Mouse (Mus musculus) limb, embryonic 14.5 days (tissue): Measurements from ENCODE around the gene Mphosph10. TPM values are rescaled to one million over a fixed set of nuclear protein-coding genes. Genes with fewer than 3 reads are reported as not detected.

ENCODE experiments used
- ATAC-seq: fragments of 200-750 bp; cut with Nextera tagmentation; 2 replicates; pipeline ENCODE4 v1.8.0; 2017; ENCODE audit warnings: low read depth, moderate number of reproducible peaks, moderate TSS enrichment; ENCODE audit not compliant: low FRiP score
- DNase-seq: peaks from one replicate; pipeline ENCODE4 v3.0.0-alpha.2; 2015; ENCODE audit warnings: low spot score
- H3K27ac ChIP-seq: fragments of 300-500 bp; sonication (generic); replicated peaks from 2 replicates; pipeline ENCODE4 v1.5.1; 2014; ENCODE audit warnings: low read depth, mild to moderate bottlenecking, low read length, moderate library complexity, mixed read lengths
- H3K27me3 ChIP-seq: fragments of 300-500 bp; sonication (generic); 2 replicates; pipeline ENCODE4 v1.6.1; 2014; ENCODE audit warnings: low read length, mixed read lengths; ENCODE audit not compliant: control insufficient read depth, insufficient read depth
- H3K36me3 ChIP-seq: fragments of 300-500 bp; sonication (generic); 2 replicates; pipeline ENCODE4 v1.6.1; 2014; ENCODE audit warnings: mild to moderate bottlenecking, low read length, moderate library complexity, mixed read lengths; ENCODE audit not compliant: control insufficient read depth, insufficient read depth
- H3K4me1 ChIP-seq: fragments of 300-500 bp; sonication (generic); 2 replicates; pipeline ENCODE4 v1.6.1; 2014; ENCODE audit warnings: antibody characterized with exemption, low read length, mixed read lengths; ENCODE audit not compliant: control insufficient read depth, insufficient read depth
- H3K4me2 ChIP-seq: fragments of 300-500 bp; sonication (generic); replicated peaks from 2 replicates; pipeline ENCODE4 v1.6.1; 2014; ENCODE audit warnings: low read depth, mild to moderate bottlenecking, low read length, moderate library complexity; ENCODE audit not compliant: severe bottlenecking
- H3K4me3 ChIP-seq: fragments of 300-500 bp; sonication (generic); replicated peaks from 2 replicates; pipeline ENCODE4 v1.5.1; 2014; ENCODE audit warnings: low read length
- H3K9ac ChIP-seq: fragments of 300-500 bp; sonication (generic); 2 replicates; pipeline ENCODE4 v1.6.1; 2014; ENCODE audit warnings: mild to moderate bottlenecking, low read depth, low read length, moderate library complexity; ENCODE audit not compliant: severe bottlenecking
- H3K9me3 ChIP-seq: fragments of 300-500 bp; sonication (generic); 2 replicates; pipeline ENCODE4 v1.6.1; 2016; ENCODE audit warnings: low read length; ENCODE audit not compliant: control insufficient read depth
- POLR2A ChIP-seq: fragments of 200-500 bp; IDR thresholded peaks from 2 replicates; pipeline ENCODE4 v1.8.0; 2012; ENCODE audit warnings: inconsistent platforms, mild to moderate bottlenecking, moderate library complexity, borderline replicate concordance; ENCODE audit not compliant: insufficient read depth, insufficient read length; ENCODE audit errors: extremely low read depth
- WGBS: fragments of 180-500 bp; shearing (Covaris S2); extraction: QIAGEN DNeasy Blood & Tissue Kit; methylation state at CpG from one replicate; pipeline ENCODE4 v1.1.7; 2014; 5-methylcytosine and 5-hydroxymethylcytosine counted together
- polyA plus RNA-seq, 2 experiments: library from polyadenylated mRNA; depleted of rRNA in 1 of 2; stranded (reverse) in 1 of 2; unstranded in 1 of 2; fragments of >200 nt; fragmentation: Nextera tagmentation in 1 of 2; extraction: Ambion mirVana in 1 of 2; gene quantifications; 2 replicates each; pipeline versions ENCODE4 v1.2.1 to v1.2.3; 2012 to 2014

Mphosph10 gene
- polyA plus RNA-seq, 2 experiments = 20.6 to 38.9 TPM

GRCm38 (mm10) chr7:64359943-64360585 lies 32.0 kb downstream of the Mphosph10 start:
- ATAC-seq (peak; percentile 65; the same call in 1 of the 2 replicates), DNase-seq (no peak)
- Histone ChIP-seq H3K9me3 (no peaks in the 10 kb centered on the region), H3K4me2 (no peak overlapping the region), H3K4me3 (no peak overlapping the region), H3K27ac (peak overlapping the region; percentile 81), H3K36me3 (peaks cover 77% of the 10 kb centered on the region), H3K9ac (no peak overlapping the region), H3K27me3 (no peaks in the 10 kb centered on the region), H3K4me1 (0 out of 2 replicates have a peak, but pooled peaks cover 3% of the 10 kb centered on the region)
- WGBS = 75% methylated on average over 20 of the region's 20 CpGs
- no peak for TF ChIP-seq POLR2A

DNA sequence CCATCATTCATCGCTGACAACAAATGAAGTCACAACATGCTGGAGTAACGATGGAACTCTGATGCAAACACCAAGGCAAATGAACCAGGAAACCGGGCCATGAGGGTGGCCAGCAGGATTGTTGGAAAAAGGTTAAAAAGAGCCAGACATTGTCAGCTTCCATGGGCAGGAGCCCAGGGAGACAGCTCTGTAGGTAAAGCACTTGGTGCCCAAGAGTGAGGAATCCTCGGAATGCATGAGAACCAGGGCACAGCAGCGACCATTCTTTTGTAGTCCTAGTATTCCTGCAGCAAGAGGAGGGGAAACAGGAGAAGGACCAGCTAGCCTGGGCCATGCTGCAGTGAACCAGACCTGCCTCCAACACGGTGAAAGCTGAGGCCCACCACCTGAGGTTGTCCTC lies 33.4 kb downstream of the Mphosph10 start:
- WGBS = 79% methylated on average over 6 of the region's 6 CpGs
- ATAC-seq (no peak), DNase-seq (no peak)
- no peak for TF ChIP-seq POLR2A
- Histone ChIP-seq H3K27ac (no peak overlapping the region), H3K9me3 (no peaks in the 10 kb centered on the region), H3K4me2 (no peak overlapping the region), H3K4me1 (0 out of 2 replicates have a peak, but pooled peaks cover 3% of the 10 kb centered on the region), H3K36me3 (peaks cover 78% of the 10 kb centered on the region), H3K27me3 (no peaks in the 10 kb centered on the region), H3K9ac (no peak overlapping the region), H3K4me3 (no peak overlapping the region)

DNA sequence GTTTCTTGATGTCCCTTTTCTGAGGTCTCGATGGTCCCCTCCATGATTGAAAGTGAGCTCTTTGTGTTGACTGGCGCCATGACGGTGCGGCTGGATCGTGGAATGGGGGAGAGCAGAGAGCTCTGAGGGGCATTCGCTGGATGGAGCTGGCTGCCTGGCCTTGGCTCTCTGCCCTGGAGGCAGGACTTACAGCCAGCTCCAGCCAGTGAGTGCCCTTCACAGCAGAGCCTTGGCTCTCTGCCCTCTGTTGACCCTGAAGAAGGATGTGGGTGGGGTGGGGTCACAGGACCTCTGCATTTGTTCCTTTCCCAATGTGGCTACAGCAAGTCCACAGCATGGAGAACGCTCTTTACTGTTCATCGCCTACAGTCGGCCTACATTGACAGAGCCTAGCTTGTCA lies 34.7 kb downstream of the Mphosph10 start:
- H3K27ac ChIP-seq = no peak overlapping the region
- H3K36me3 ChIP-seq = peaks cover 78% of the 10 kb centered on the region
- 0 out of 2 replicates have a peak, but pooled peaks cover 3% of the 10 kb centered on the region for H3K4me1 ChIP-seq
- no peak overlapping the region for H3K9ac ChIP-seq
- WGBS = 93% methylated on average over 9 of the region's 9 CpGs
- no peaks in the 10 kb centered on the region for H3K9me3 ChIP-seq
- H3K4me3 ChIP-seq = no peak overlapping the region
- H3K4me2 ChIP-seq = no peak overlapping the region
- ATAC-seq (no peak), DNase-seq (no peak)
- TF ChIP-seq POLR2A = no peak
- H3K27me3 ChIP-seq = no peaks in the 10 kb centered on the region

DNA sequence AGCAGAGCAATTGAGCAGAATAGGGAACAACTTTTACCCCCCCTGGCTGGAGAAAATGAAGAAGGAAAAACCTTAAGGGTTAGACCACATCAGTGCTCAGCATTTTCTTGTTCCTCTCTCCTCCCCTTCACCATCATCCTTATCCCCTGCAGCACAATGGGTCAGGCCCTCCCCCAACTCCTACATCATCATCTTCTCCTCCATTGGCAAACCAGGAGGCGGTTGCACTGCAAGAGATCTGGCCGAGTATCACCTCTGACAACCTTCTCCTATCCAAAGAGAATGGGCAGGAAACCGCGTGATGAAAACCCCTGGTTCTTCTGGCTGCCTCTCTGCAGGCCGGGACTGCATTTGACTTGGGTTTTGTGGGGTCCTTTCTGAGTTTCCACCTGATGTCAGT lies 35.4 kb downstream of the Mphosph10 start:
- H3K27ac ChIP-seq = no peak overlapping the region
- H3K36me3 ChIP-seq = peaks cover 77% of the 10 kb centered on the region
- no peaks in the 10 kb centered on the region for H3K9me3 ChIP-seq
- no peak for TF ChIP-seq POLR2A
- DNase-seq (no peak), ATAC-seq (no peak)
- no peak overlapping the region for H3K9ac ChIP-seq
- H3K27me3 ChIP-seq = no peaks in the 10 kb centered on the region
- H3K4me3 ChIP-seq = no peak overlapping the region
- 0 out of 2 replicates have a peak, but pooled peaks cover 3% of the 10 kb centered on the region for H3K4me1 ChIP-seq
- H3K4me2 ChIP-seq = no peak overlapping the region
- WGBS = 90% methylated on average over 5 of the region's 5 CpGs

DNA sequence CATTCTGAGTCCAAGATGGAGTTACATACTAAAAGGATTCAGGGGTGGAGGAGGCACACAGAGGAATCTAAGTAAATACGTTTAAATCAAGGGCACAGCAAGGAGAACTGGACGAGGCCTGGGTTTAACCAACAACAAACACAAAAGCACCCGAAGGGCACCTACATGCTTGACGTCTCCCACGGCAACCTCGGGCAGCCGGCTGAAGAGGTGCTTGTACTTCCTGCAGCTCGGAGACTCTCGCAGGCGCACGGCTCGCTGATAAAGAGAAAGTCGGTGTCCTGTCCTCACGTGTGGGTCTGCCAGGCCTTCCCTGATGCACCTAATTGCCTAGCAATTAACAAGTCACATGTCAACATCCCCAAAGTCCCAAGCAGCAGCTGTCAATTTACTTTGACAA lies 37.9 kb downstream of the Mphosph10 start:
- Histone ChIP-seq H3K36me3 (peaks cover 71% of the 10 kb centered on the region), H3K9me3 (no peaks in the 10 kb centered on the region), H3K27ac (no peak overlapping the region), H3K9ac (no peak overlapping the region), H3K4me1 (no peaks in the 10 kb centered on the region), H3K4me3 (no peak overlapping the region), H3K27me3 (no peaks in the 10 kb centered on the region), H3K4me2 (no peak overlapping the region)
- DNase-seq (no peak), ATAC-seq (no peak)
- WGBS = 80% methylated on average over 14 of the region's 14 CpGs
- TF ChIP-seq POLR2A = no peak
